Mouse (Mus musculus) embryonic fibroblast, embryonic 13.5 days (primary cell): Measurements from ENCODE around the gene 4430402I18Rik.

Source experiments
- CTCF ChIP-seq: IDR thresholded peaks from 2 replicates; pipeline ENCODE4 v1.5.1; 2011; ENCODE audit warnings: mild to moderate bottlenecking, control low read depth, low read length, moderate library complexity, borderline replicate concordance; ENCODE audit not compliant: insufficient read depth
- POLR2A ChIP-seq: IDR thresholded peaks from 2 replicates; pipeline ENCODE4 v1.6.1; 2011; ENCODE audit warnings: low read depth, mild to moderate bottlenecking, control low read depth, low read length, moderate library complexity

DNA sequence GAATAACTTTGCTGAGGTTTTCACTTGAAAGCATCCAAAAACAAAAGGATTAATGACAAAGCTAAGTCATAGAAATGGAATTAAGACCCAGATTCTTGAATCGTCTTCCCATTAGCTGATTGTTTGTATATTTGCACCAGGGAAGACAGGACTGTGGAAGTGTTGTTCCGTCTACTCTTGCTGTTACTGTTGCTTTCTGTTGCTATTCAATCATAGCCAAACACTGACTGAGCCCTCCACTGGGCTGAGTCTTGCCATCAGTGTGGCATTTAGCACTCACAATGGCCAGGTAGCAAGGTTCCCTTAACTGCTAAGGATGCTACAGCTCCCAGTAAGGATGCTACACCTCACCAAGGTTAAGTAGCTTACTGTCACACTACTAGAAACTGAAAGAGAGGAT is 107.4 kb downstream of the 4430402I18Rik start:
- no peak for TF ChIP-seq CTCF
- no peak for TF ChIP-seq POLR2A
